Comparison of ENCODE assay signal across 11 mouse cellular contexts in the genomic region with DNA sequence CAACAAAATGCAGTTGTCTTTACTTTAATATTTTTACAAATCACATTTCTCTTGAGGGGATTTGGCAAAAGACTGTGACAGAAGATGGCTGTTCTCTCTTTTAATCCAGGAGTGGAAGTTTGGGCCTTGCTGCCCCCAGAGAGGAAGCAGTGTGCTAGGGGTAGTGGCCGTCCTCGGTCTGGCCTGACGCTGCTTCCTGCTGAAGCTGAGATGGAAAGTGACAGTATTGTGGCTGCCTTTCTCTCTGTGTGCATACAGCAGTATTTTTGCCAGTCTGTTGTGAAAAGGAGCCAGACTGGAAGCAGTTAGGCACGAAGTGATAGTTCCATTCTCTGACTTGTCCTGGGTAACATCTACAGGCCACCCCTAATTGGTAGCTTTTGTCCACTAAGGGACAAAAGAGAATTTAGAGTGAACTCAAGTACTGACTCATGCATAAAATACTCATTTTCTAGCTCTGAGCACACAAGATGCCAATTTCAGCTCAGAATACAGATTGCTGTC. TPM values are rescaled to one million over a fixed set of nuclear protein-coding genes. Genes with fewer than 3 reads are reported as not detected.
A peak's percentile ranks its signal among the peaks of the same experiment; 100 is the strongest.
DNase-seq lines count a peak whose midpoint lies in the region; ATAC-seq and TF ChIP-seq lines count a peak whose summit lies in the region.
"Had no signal": no experiment of that assay in that cellular context is flagged by ENCODE, and none has a peak within 500 bp of the region (broad histone marks: within the 10 kb centered on the region; RNA-seq: fewer than 3 reads in every experiment).

No protein-coding gene starts in this region.

- peaks cover 6 to 15% of the 10 kb centered on the region in 2 experiments; a peak in 3 of 4 replicates for H3K4me1 ChIP-seq in heart, embryonic 14.5 days (ENCODE audit: control insufficient read depth in 2 of 2, insufficient read depth in 2 of 2, low read length in 2 of 2)
- H3K4me1 ChIP-seq in heart, embryonic 11.5 days (ENCODE audit: control insufficient read depth, insufficient read depth, low read length): no peaks in the 10 kb centered on the region
- H3K4me1 ChIP-seq in liver, adult 2 months (ENCODE audit: control insufficient read depth, insufficient read depth, low read length): no peaks in the 10 kb centered on the region
- no peaks in the 10 kb centered on the region for H3K4me1 ChIP-seq in midbrain, embryonic 11.5 days (ENCODE audit: control insufficient read depth, insufficient read depth, low read length)

- peak overlapping the region; percentile 35; the same call in 1 of the 2 replicates for H3K9ac ChIP-seq in heart, embryonic 14.5 days (ENCODE audit: low read length)
- no peak overlapping the region for H3K9ac ChIP-seq in heart, embryonic 11.5 days (ENCODE audit: low read depth, low read length)
- H3K9ac ChIP-seq in liver, adult 2 months (ENCODE audit: low read depth, low read length): no peak overlapping the region
- no peak overlapping the region for H3K9ac ChIP-seq in midbrain, embryonic 11.5 days (ENCODE audit: low read length)

- no peak for ATAC-seq in heart, embryonic 14.5 days (ENCODE audit: insufficient number of reproducible peaks, insufficient read depth, low FRiP score, low read depth)
- ATAC-seq in heart, embryonic 11.5 days (replicated peaks; ENCODE audit: insufficient number of reproducible peaks, low FRiP score, low TSS enrichment): no peak
- no peak for ATAC-seq in midbrain, embryonic 11.5 days (ENCODE audit: low FRiP score)
- ATAC-seq: activated CD4-positive, CD25-positive, alpha-beta regulatory T cell, adult 4 months had no signal

- no peak for TF ChIP-seq POLR2A in liver, adult 2 months (IDR thresholded peaks at IDR 0.05; ENCODE audit: extremely low read depth, insufficient read depth, low read length)
- no peak for TF ChIP-seq POLR2A in brain, embryonic 14.5 days (IDR thresholded peaks at IDR 0.05; ENCODE audit: borderline replicate concordance, extremely low read depth, insufficient read depth, insufficient read length, poor library complexity, severe bottlenecking)

- no peaks in the 10 kb centered on the region for H3K79me2 ChIP-seq in liver, adult 2 months (ENCODE audit: control insufficient read depth, insufficient read depth, low read length)
- H3K79me2 ChIP-seq in macrophage (ENCODE audit: inconsistent target): no peaks in the 10 kb centered on the region

- H3K4me3 ChIP-seq in heart, embryonic 14.5 days (ENCODE audit: control insufficient read depth in 1 of 2, insufficient read depth in 1 of 2, low read depth in 1 of 2, low read length in 2 of 2): no peak overlapping the region
- H3K4me3 ChIP-seq in heart, embryonic 11.5 days (ENCODE audit: low read depth, low read length): no peak overlapping the region
- no peak overlapping the region for H3K4me3 ChIP-seq in liver, adult 2 months (ENCODE audit: insufficient read depth, low read depth, low read length)
- H3K4me3 ChIP-seq in macrophage (ENCODE audit: inconsistent target): no peak overlapping the region
- H3K4me3 ChIP-seq in midbrain, embryonic 11.5 days (ENCODE audit: low read depth, low read length): no peak overlapping the region

- no peaks in the 10 kb centered on the region for H3K27me3 ChIP-seq in heart, embryonic 14.5 days (ENCODE audit: control insufficient read depth, insufficient read depth, low read length)
- no peaks in the 10 kb centered on the region for H3K27me3 ChIP-seq in heart, embryonic 11.5 days (ENCODE audit: control insufficient read depth, insufficient read depth, low read length)
- H3K27me3 ChIP-seq in liver, adult 2 months (ENCODE audit: control insufficient read depth, insufficient read depth, low read length): no peaks in the 10 kb centered on the region
- no peaks in the 10 kb centered on the region for H3K27me3 ChIP-seq in midbrain, embryonic 11.5 days (ENCODE audit: control insufficient read depth, insufficient read depth, low read length)

- peaks cover 58% of the 10 kb centered on the region for H3K36me3 ChIP-seq in heart, embryonic 14.5 days (ENCODE audit: control insufficient read depth, insufficient read depth, low read length)
- peaks cover 12% of the 10 kb centered on the region; the same call in 1 of the 2 replicates for H3K36me3 ChIP-seq in heart, embryonic 11.5 days (ENCODE audit: control insufficient read depth, insufficient read depth, low read length)
- H3K36me3 ChIP-seq in liver, adult 2 months (ENCODE audit: control insufficient read depth, insufficient read depth, low read length): peaks cover 5% of the 10 kb centered on the region; the same call in 1 of the 2 replicates
- H3K36me3 ChIP-seq in macrophage (ENCODE audit: inconsistent target): no peaks in the 10 kb centered on the region
- peaks cover 8% of the 10 kb centered on the region for H3K36me3 ChIP-seq in midbrain, embryonic 11.5 days (ENCODE audit: control insufficient read depth, insufficient read depth, low read length)

- H3K27ac ChIP-seq in heart, embryonic 14.5 days (replicated peaks in 1 of 2; ENCODE audit: control insufficient read depth in 1 of 2, insufficient read depth in 1 of 2, low read depth in 2 of 2, low read length in 2 of 2): peak overlapping the region; percentile 74 to 91
- no peak overlapping the region for H3K27ac ChIP-seq in heart, embryonic 11.5 days (ENCODE audit: low read depth, low read length)
- H3K27ac ChIP-seq in liver, adult 2 months (replicated peaks; ENCODE audit: insufficient read depth, low read depth, low read length): peak overlapping the region; percentile 15; the same call in 1 of the 2 replicates
- H3K27ac ChIP-seq in macrophage: peak overlapping the region; percentile 82
- H3K27ac ChIP-seq in midbrain, embryonic 11.5 days (ENCODE audit: low read depth, low read length): no peak overlapping the region

- no peaks in the 10 kb centered on the region for H3K9me3 ChIP-seq in heart, embryonic 14.5 days (ENCODE audit: control insufficient read depth, low read length)
- H3K9me3 ChIP-seq in heart, embryonic 11.5 days (replicated peaks; ENCODE audit: control insufficient read depth, low read length): no peaks in the 10 kb centered on the region
- no peaks in the 10 kb centered on the region for H3K9me3 ChIP-seq in midbrain, embryonic 11.5 days (ENCODE audit: control insufficient read depth, low read length)

- no peak for TF ChIP-seq CTCF in liver, adult 2 months (IDR thresholded peaks at IDR 0.05; ENCODE audit: low read depth, low read length)
- TF ChIP-seq CTCF in brain, embryonic 14.5 days (IDR thresholded peaks at IDR 0.05; ENCODE audit: borderline replicate concordance, extremely low read depth, insufficient read depth, insufficient read length): no peak

- no peak overlapping the region for H3K4me2 ChIP-seq in heart, embryonic 14.5 days (ENCODE audit: low read length)
- no peak overlapping the region for H3K4me2 ChIP-seq in heart, embryonic 11.5 days
- no peak overlapping the region for H3K4me2 ChIP-seq in midbrain, embryonic 11.5 days

- WGBS in heart, embryonic 14.5 days: 58% methylated on average over 4 of the region's 4 CpGs
- 74% methylated on average over 4 of the region's 4 CpGs for WGBS in heart, embryonic 11.5 days (ENCODE audit: insufficient replicate concordance)
- 76% methylated on average over 4 of the region's 4 CpGs for WGBS in liver, adult 2 months
- WGBS in macrophage (ENCODE audit: missing documents): 32% methylated on average over 4 of the region's 4 CpGs
- WGBS in midbrain, embryonic 11.5 days: 87% methylated on average over 4 of the region's 4 CpGs

- peak; percentile 14 for DNase-seq in liver, adult 2 months (ENCODE audit: extremely low read depth, low read depth, low spot score)
- no peak for DNase-seq in liver
- peak; percentile 31 for DNase-seq in brain, embryonic 14.5 days (ENCODE audit: low read depth)
- no peak for DNase-seq in midbrain, embryonic 11.5 days (ENCODE audit: low spot score, missing footprints)
- no peak for DNase-seq in layer of hippocampus, postnatal 14 days (ENCODE audit: low spot score in 2 of 2)
- DNase-seq: gastrocnemius, postnatal 36 days; thymus, adult 18-20 months had no signal

RNA-seq across cellular contexts. Expression of a gene that starts 18.6 kb away (rescaled TPM):
- 25.5 and 30.5 TPM in 2 replicates for polyA plus RNA-seq in heart, embryonic 14.5 days (2014; fragmentation: Nextera tagmentation; extraction: Ambion mirVana)
- 34.1 and 36.9 TPM in 2 replicates for polyA plus RNA-seq in heart, embryonic 11.5 days (2014; fragmentation: Nextera tagmentation; extraction: Ambion mirVana)
- total RNA-seq in liver, adult 2 months (2014; rRNA removed): 3.0 and 4.6 TPM in 2 replicates
- 3.7 TPM in 2 replicates for polyA plus RNA-seq in liver, adult 2 months (2012; rRNA removed)
- 47.3 and 57.5 TPM in 2 replicates for polyA plus RNA-seq in brain, embryonic 14.5 days (2012; rRNA removed)
- 10 to 100 TPM in 19 of 26 experiments, 1 to 10 TPM in 7; 3.2 to 34.2 (median 18.0) TPM for total RNA-seq in macrophage (2018; cell fraction: chromatin; rRNA removed)
- total RNA-seq in macrophage (2018; cell fraction: cytosol; rRNA removed): 10 to 100 TPM in 2 of 26 experiments, 1 to 10 TPM in 24; 5.7 to 10.8 (median 8.5) TPM
- 10 to 100 TPM in 14 of 26 experiments, 1 to 10 TPM in 12; 3.0 to 32.4 (median 10.8) TPM for total RNA-seq in macrophage (2018; cell fraction: nucleus; rRNA removed)
- polyA plus RNA-seq in macrophage (2018): 6.7 to 14.2 TPM (median 8.4 TPM) in 3 replicates
- polyA plus RNA-seq in midbrain, embryonic 11.5 days (2014; fragmentation: Nextera tagmentation; extraction: Ambion mirVana): 78.3 and 81.9 TPM in 2 replicates
- 10 to 100 TPM; 29.0 to 30.4 TPM for total RNA-seq in layer of hippocampus, postnatal 14 days (2021)

RNA-seq across cellular contexts. Expression of a gene that starts 18.7 kb away (rescaled TPM):
- 9.6 and 11.0 TPM in 2 replicates for polyA plus RNA-seq in heart, embryonic 14.5 days (2014; fragmentation: Nextera tagmentation; extraction: Ambion mirVana)
- 9.9 and 13.1 TPM in 2 replicates for polyA plus RNA-seq in heart, embryonic 11.5 days (2014; fragmentation: Nextera tagmentation; extraction: Ambion mirVana)
- 0.28 and 0.34 TPM in 2 replicates for total RNA-seq in liver, adult 2 months (2014; rRNA removed)
- 0.09 and 0.12 TPM in 2 replicates for polyA plus RNA-seq in liver, adult 2 months (2012; rRNA removed)
- 3.8 and 6.0 TPM in 2 replicates for polyA plus RNA-seq in brain, embryonic 14.5 days (2012; rRNA removed)
- 10 to 100 TPM in 1 of 26 experiments, 1 to 10 TPM in 21, under 1 TPM in 4; 0.70 to 11.7 (median 2.7) TPM for total RNA-seq in macrophage (2018; cell fraction: chromatin; rRNA removed)
- 1 to 10 TPM in 9 of 26 experiments, under 1 TPM in 17; 0.29 to 1.8 (median 0.85) TPM for total RNA-seq in macrophage (2018; cell fraction: cytosol; rRNA removed)
- total RNA-seq in macrophage (2018; cell fraction: nucleus; rRNA removed): 1 to 10 TPM in 19 of 26 experiments, under 1 TPM in 5, not detected in 2; 0.43 to 6.5 (median 1.7) TPM
- 0.36 to 1.9 TPM (median 1.4 TPM) in 3 replicates for polyA plus RNA-seq in macrophage (2018)
- polyA plus RNA-seq in midbrain, embryonic 11.5 days (2014; fragmentation: Nextera tagmentation; extraction: Ambion mirVana): 23.8 and 24.6 TPM in 2 replicates
- total RNA-seq in layer of hippocampus, postnatal 14 days (2021): 1 to 10 TPM in 1 of 2 experiments, under 1 TPM in 1; 0.67 to 1.5 TPM
- total RNA-seq: gastrocnemius, postnatal 36 days had no signal

Comparison
In these comparisons a context has a peak if more than half of its experiments do, and no peak if none do; other contexts are left out.
1. H3K27ac ChIP-seq: peak in heart, embryonic 14.5 days (2 of 2), liver, adult 2 months (single experiment) and macrophage (single experiment); none in heart, embryonic 11.5 days (single experiment) and midbrain, embryonic 11.5 days (single experiment).
2. DNase-seq: peak in liver, adult 2 months (single experiment) and brain, embryonic 14.5 days (single experiment); none in liver (single experiment), midbrain, embryonic 11.5 days (single experiment) and layer of hippocampus, postnatal 14 days (0 of 2).